Mouse (Mus musculus): Measurements from ENCODE around the gene Txnip.

GRCm38 (mm10) chr3:96547389-96547960, 10.3 kb upstream of the Txnip start:
- peak; percentile 53 for TF ChIP-seq CTCF (IDR thresholded peaks at IDR 0.05; ENCODE audit: low read depth, low read length)
- TF ChIP-seq POLR2AphosphoS5 (IDR thresholded peaks at IDR 0.05; ENCODE audit: insufficient replicate concordance, low read depth, low read length): no peak
- TF ChIP-seq GATA1 (IDR thresholded peaks at IDR 0.05; ENCODE audit: borderline replicate concordance, low read length): no peak
- TF ChIP-seq TAL1 (conservative IDR thresholded peaks at IDR 0.05; ENCODE audit: low read depth, low read length): no peak
